Mouse (Mus musculus): ENCODE data around the gene Gmeb2. TPM values are rescaled to one million over a fixed set of nuclear protein-coding genes. Genes with fewer than 3 reads are reported as not detected.

Gmeb2 gene
- polyA plus RNA-seq, 1 experiment, result 34.6 TPM

GRCm38 (mm10) chr2:181273829-181274228 lies 14.0 kb downstream of the Gmeb2 start:
- DNase-seq (ENCODE audit: low read depth), result no peak
- TF ChIP-seq POLR2A (IDR thresholded peaks at IDR 0.05; ENCODE audit: borderline replicate concordance, extremely low read depth, insufficient read depth, insufficient read length, poor library complexity, severe bottlenecking) (no peak), CTCF (IDR thresholded peaks at IDR 0.05; ENCODE audit: borderline replicate concordance, extremely low read depth, insufficient read depth, insufficient read length) (no peak)

GRCm38 (mm10) chr2:181272092-181272491 lies 15.7 kb downstream of the Gmeb2 start:
- no peak for DNase-seq (ENCODE audit: low read depth)
- TF ChIP-seq POLR2A (IDR thresholded peaks at IDR 0.05; ENCODE audit: borderline replicate concordance, extremely low read depth, insufficient read depth, insufficient read length, poor library complexity, severe bottlenecking) (no peak), CTCF (IDR thresholded peaks at IDR 0.05; ENCODE audit: borderline replicate concordance, extremely low read depth, insufficient read depth, insufficient read length) (no peak)

GRCm38 (mm10) chr2:181266839-181267238 lies 21.0 kb downstream of the Gmeb2 start:
- DNase-seq (ENCODE audit: low read depth), result no peak
- TF ChIP-seq POLR2A (IDR thresholded peaks at IDR 0.05; ENCODE audit: borderline replicate concordance, extremely low read depth, insufficient read depth, insufficient read length, poor library complexity, severe bottlenecking) (no peak), CTCF (IDR thresholded peaks at IDR 0.05; ENCODE audit: borderline replicate concordance, extremely low read depth, insufficient read depth, insufficient read length) (no peak)

DNA sequence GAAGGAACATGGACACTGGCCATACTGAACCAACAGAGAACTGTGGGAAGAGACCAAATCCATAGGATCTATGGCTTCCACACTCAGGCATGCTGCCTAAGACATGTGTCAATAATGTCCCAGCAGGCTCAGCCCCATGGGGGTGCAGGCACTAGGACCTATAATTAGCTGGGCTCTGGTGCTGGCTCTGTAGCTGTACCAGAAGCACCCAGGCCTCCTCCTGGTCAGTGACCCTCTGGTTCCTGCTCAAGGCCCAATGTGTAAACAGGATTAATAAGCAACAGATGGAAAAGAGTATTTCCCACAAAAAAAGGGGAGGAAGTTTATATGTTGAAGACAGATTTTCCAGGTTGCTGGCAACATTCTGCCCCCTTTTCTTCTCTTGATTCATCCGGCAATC lies 34.6 kb downstream of the Gmeb2 start:
- DNase-seq (ENCODE audit: low read depth), result no peak

GRCm38 (mm10) chr2:181251841-181252240 lies 36.0 kb downstream of the Gmeb2 start:
- TF ChIP-seq POLR2A (IDR thresholded peaks at IDR 0.05; ENCODE audit: borderline replicate concordance, extremely low read depth, insufficient read depth, insufficient read length, poor library complexity, severe bottlenecking), result no peak
- no peak for TF ChIP-seq CTCF (IDR thresholded peaks at IDR 0.05; ENCODE audit: borderline replicate concordance, extremely low read depth, insufficient read depth, insufficient read length)
- DNase-seq (ENCODE audit: low read depth), result no peak

More for the DNA sequence above, 34.6 kb downstream of the Gmeb2 start:
- TF ChIP-seq CTCF (IDR thresholded peaks at IDR 0.05; ENCODE audit: borderline replicate concordance, extremely low read depth, insufficient read depth, insufficient read length) (no peak), POLR2A (IDR thresholded peaks at IDR 0.05; ENCODE audit: borderline replicate concordance, extremely low read depth, insufficient read depth, insufficient read length, poor library complexity, severe bottlenecking) (no peak)

DNA sequence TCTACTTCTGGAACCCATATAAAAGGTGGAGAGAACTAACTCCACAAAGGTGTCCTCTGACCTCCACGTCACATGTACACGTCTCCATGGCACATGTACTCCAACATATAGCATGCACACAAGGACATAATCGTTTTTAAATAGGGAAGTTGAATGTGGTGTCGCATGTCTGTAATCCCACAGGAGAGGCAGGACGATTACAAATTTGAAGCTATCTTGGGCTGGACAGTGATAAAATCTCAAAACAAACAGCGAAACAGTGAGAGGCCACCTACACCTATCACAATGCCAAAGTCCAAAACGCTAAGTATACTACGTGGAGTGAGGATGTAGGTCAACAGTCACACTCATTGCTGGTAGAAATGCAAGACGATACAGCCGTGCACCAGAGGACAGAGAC lies 38.6 kb downstream of the Gmeb2 start:
- TF ChIP-seq CTCF (IDR thresholded peaks at IDR 0.05; ENCODE audit: borderline replicate concordance, extremely low read depth, insufficient read depth, insufficient read length) (no peak), POLR2A (IDR thresholded peaks at IDR 0.05; ENCODE audit: borderline replicate concordance, extremely low read depth, insufficient read depth, insufficient read length, poor library complexity, severe bottlenecking) (no peak)

DNA sequence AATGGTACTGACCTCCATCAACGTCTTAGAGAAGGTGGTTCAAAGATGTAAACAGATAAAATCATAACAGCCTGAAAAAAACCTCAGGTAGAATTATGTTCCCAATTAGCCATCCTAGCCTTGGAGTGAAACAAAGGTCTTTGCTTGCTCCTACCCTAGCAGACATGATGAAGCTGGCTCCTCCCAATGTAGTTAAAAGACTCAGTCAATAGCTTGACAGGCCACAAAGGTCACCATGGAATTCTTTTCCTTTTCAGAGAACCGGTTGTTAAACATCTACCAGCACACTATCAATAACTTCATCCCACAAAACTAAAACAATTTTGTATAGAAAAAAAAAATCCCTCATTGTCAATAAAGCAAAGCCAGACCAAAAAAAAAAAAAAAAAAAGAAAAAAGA lies 42.8 kb downstream of the Gmeb2 start:
- TF ChIP-seq CTCF (IDR thresholded peaks at IDR 0.05; ENCODE audit: borderline replicate concordance, extremely low read depth, insufficient read depth, insufficient read length), result no peak
- TF ChIP-seq POLR2A (IDR thresholded peaks at IDR 0.05; ENCODE audit: borderline replicate concordance, extremely low read depth, insufficient read depth, insufficient read length, poor library complexity, severe bottlenecking), result no peak
- DNase-seq (ENCODE audit: low read depth), result no peak

More for the DNA sequence above, 38.6 kb downstream of the Gmeb2 start:
- no peak for DNase-seq (ENCODE audit: low read depth)

DNA sequence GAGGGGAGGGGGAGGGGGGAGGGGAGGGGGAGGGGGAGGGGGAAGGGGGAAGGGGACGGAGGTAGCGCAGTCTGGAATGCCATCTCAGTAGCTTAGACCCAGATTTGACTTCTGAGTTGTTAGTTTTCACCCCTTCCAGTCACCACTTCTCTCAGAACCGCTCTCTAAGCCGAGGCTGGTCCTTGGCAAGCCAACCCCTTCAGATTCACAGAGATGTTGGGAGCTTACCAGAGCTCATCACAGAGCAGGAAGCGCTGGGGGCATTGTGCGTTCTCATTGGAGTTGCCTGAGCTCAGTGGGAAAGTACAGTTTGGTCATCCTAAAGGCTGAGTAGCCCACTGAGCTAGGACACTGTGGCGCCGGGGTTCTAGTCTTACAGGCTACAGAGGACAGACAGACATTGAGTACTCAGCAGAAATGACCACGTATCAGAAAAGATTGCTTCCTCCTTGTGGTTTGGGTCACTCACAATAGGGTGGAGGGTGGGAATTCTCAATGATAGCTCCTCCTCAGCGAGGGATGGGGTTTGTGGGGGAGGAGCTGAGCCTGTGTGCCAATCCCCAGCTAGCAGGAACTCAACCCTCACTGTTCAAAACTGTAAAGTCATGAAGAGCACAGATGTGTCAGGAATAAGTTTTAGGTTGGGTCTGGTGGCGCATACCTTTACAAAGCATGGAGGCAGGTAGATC lies 44.0 kb downstream of the Gmeb2 start:
- TF ChIP-seq POLR2A (IDR thresholded peaks at IDR 0.05; ENCODE audit: borderline replicate concordance, extremely low read depth, insufficient read depth, insufficient read length, poor library complexity, severe bottlenecking) (no peak), CTCF (IDR thresholded peaks at IDR 0.05; ENCODE audit: borderline replicate concordance, extremely low read depth, insufficient read depth, insufficient read length) (no peak)
- DNase-seq (ENCODE audit: low read depth), result no peak

DNA sequence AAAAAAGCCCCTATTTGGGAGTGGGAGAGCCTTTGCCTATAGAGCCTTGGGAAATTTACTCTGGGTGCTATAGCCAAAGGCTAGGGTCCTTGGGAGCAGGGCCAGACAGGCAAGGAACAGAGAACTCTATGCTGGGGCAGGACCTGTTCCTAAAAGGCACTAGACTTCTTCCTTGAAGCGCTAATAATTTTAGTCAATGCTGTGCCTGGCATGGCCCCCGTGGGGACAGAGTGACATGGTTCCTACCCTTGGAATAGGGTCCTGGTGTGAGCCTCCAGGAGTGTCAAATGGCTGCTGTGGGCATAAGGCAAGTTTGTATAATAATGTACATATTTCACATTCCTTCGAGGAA lies 45.5 kb downstream of the Gmeb2 start:
- DNase-seq (ENCODE audit: low read depth), result no peak

DNA sequence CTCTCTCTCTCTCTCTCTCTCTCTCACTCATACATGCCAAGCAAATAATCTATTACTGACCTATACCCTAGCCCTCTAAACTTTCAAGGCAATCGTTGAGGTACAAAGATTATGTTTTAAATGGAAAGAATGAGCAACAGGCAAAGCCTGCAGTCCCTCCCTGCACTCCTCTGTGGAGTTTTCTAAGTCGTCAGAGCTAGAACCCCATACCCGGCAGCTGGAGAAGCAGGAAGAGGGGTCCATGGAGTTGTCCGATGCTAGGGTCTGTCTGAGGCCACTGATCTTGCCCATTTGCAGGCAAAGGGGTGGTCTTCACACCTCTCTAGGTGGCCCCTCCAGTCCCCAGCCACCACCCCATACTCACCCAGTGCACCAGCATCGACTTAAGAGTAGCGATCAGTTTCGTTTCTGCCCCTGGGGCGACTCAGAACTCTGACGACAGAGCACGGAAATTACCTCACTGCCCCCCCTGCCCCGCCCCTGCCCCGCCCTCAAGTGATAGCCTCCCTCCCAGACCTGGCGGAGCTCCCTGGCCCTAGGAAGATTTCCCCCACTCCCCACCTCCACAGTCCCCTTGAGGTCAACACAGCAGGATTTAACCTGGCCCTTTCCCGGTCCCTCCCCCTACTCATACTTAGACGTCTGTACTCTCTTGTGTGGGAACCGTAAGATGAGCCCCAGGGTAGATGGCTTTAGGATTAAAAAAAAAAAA lies 46.1 kb downstream of the Gmeb2 start, which contains the start of gene Helz2:
TSS of gene Helz2 (minus strand) at position 426 of the 712 bp plus-strand sequence.
- no peak for TF ChIP-seq CTCF (IDR thresholded peaks at IDR 0.05; ENCODE audit: borderline replicate concordance, extremely low read depth, insufficient read depth, insufficient read length)
- no peak for TF ChIP-seq POLR2A (IDR thresholded peaks at IDR 0.05; ENCODE audit: borderline replicate concordance, extremely low read depth, insufficient read depth, insufficient read length, poor library complexity, severe bottlenecking)
- DNase-seq (ENCODE audit: low read depth), result no peak

More for the DNA sequence above, 45.5 kb downstream of the Gmeb2 start:
- TF ChIP-seq CTCF (IDR thresholded peaks at IDR 0.05; ENCODE audit: borderline replicate concordance, extremely low read depth, insufficient read depth, insufficient read length) (no peak), POLR2A (IDR thresholded peaks at IDR 0.05; ENCODE audit: borderline replicate concordance, extremely low read depth, insufficient read depth, insufficient read length, poor library complexity, severe bottlenecking) (no peak)

DNA sequence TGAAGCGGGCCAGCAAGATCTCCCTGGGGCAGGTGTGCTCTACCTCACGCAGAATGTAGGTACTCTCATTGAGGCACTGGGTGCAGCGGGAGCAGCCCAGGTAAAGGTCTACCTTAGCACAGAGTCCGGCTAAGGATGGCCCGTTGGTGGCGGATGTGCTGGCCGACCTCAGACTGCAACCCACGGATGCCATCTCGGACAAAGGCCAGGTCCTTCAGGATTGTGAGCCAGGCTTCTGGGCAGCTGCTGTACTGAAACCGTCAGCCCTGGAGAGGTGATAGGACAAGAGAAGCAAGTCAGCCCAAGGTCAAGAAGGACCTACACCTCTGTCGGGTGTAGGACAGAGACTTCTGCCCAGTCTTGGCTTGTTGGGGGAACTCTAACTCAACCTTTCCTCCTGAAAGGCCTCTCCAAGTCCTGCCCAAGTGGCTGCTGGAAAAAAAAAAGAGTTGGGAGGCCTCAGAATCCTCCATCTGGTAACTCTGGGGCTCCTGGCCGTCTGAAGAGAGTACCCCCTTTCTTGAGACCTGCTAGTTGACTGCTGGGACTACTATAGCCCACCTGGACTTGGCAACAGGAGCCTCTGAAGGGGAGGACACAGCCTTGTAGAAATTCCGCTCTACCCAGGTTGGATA lies 46.9 kb downstream of the Gmeb2 start:
- no peak for DNase-seq (ENCODE audit: low read depth)
- TF ChIP-seq POLR2A (IDR thresholded peaks at IDR 0.05; ENCODE audit: borderline replicate concordance, extremely low read depth, insufficient read depth, insufficient read length, poor library complexity, severe bottlenecking) (no peak), CTCF (IDR thresholded peaks at IDR 0.05; ENCODE audit: borderline replicate concordance, extremely low read depth, insufficient read depth, insufficient read length) (no peak)

All from brain, embryonic 14.5 days (tissue).